Mouse (Mus musculus): ENCODE data around the gene Nfkb2. TPM values are rescaled to one million over a fixed set of nuclear protein-coding genes. Genes with fewer than 3 reads are reported as not detected.

Nfkb2 gene
- polyA plus RNA-seq, 1 experiment from 2014 or later: 10.6 TPM

DNA sequence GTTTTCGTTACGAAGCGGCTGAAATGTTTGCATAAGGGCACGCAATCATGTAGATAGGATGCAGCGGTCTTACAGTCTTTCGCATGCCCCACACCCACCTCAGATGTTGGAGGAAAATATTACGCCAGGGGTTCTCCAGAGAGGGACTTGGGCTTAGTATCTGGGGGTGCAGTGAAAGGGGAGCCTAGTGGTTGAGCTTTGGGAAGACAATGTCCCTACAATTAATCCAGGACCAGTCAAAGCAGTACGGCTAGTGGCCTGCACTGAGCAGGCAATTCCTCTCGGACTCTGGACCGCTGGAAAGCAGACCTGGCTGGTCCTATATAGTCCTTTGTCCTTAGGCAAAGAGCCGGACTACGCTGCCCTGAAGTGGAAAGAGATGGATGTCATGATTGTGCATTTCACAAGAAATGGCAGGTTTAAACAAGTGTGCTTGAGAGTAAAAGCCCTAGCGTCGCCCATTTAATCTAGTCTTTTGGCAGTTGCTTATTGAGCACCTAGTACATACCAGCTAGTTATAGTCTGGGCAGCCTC, 23.5 kb downstream of the Nfkb2 start:
- Histone ChIP-seq H3K9ac (no peak overlapping the region), H3K4me1 (peaks cover 26% of the 10 kb centered on the region), H3K4me3 (replicated peaks) (peak overlapping the region; percentile 51), H3K4me2 (peak overlapping the region; percentile 100), H3K27me3 (replicated peaks) (peaks cover 37% of the 10 kb centered on the region), H3K36me3 (0 out of 2 replicates have a peak, but pooled peaks cover 5% of the 10 kb centered on the region), H3K9me3 (no peaks in the 10 kb centered on the region), H3K27ac (peak overlapping the region; percentile 91)
- 23% methylated on average over 14 of the region's 14 CpGs for WGBS
- no peak for ATAC-seq (ENCODE audit: insufficient read depth, low FRiP score, low read depth)

- peak within 1 kb of the TSS; percentile 100 for H3K4me2 ChIP-seq
- no peaks in the 10 kb centered on the region for H3K9me3 ChIP-seq
- H3K36me3 ChIP-seq: 0 out of 2 replicates have a peak, but pooled peaks cover 5% of the 10 kb centered on the region
- peak within 1 kb of the TSS; percentile 91 for H3K27ac ChIP-seq
- H3K4me1 ChIP-seq: peaks cover 26% of the 10 kb centered on the region
- ATAC-seq (ENCODE audit: insufficient read depth, low FRiP score, low read depth): peak; percentile 85
- peaks cover 32% of the 10 kb centered on the region for H3K27me3 ChIP-seq (replicated peaks)
- under 1% methylated on average over 81 of the region's 81 CpGs for WGBS
- H3K9ac ChIP-seq: peak within 1 kb of the TSS; percentile 58; the same call in 1 of the 2 replicates
- H3K4me3 ChIP-seq (replicated peaks): peak within 1 kb of the TSS; percentile 51
These were observed 24.2 kb downstream of the Nfkb2 start, which contains the start of gene Fbxl15 for GRCm38 (mm10) chr19:46328081-46329030. TSS of gene Fbxl15 (plus strand) at chr19:46328184.

- Histone ChIP-seq H3K9me3 (no peaks in the 10 kb centered on the region), H3K27ac (peak overlapping the region; percentile 91), H3K27me3 (replicated peaks) (peaks cover 26% of the 10 kb centered on the region), H3K4me3 (replicated peaks) (peak overlapping the region; percentile 51), H3K36me3 (0 out of 2 replicates have a peak, but pooled peaks cover 5% of the 10 kb centered on the region), H3K4me1 (peaks cover 26% of the 10 kb centered on the region), H3K4me2 (peak overlapping the region; percentile 100), H3K9ac (peak overlapping the region; percentile 58; the same call in 1 of the 2 replicates)
- WGBS: 1% methylated on average over 51 of the region's 54 CpGs
- ATAC-seq (ENCODE audit: insufficient read depth, low FRiP score, low read depth): no peak
These were observed 25.0 kb downstream of the Nfkb2 start for GRCm38 (mm10) chr19:46329031-46329641.

GRCm38 (mm10) chr19:46329951-46330350, 25.8 kb downstream of the Nfkb2 start:
- Histone ChIP-seq H3K9ac (no peak overlapping the region), H3K4me2 (peak overlapping the region; percentile 100), H3K27me3 (replicated peaks) (peaks cover 18% of the 10 kb centered on the region), H3K9me3 (no peaks in the 10 kb centered on the region), H3K4me1 (peaks cover 26% of the 10 kb centered on the region), H3K4me3 (replicated peaks) (no peak overlapping the region), H3K36me3 (0 out of 2 replicates have a peak, but pooled peaks cover 5% of the 10 kb centered on the region), H3K27ac (no peak overlapping the region)
- peak; percentile 61 for ATAC-seq (ENCODE audit: insufficient read depth, low FRiP score, low read depth)
- 6% methylated on average over 16 of the region's 16 CpGs for WGBS

DNA sequence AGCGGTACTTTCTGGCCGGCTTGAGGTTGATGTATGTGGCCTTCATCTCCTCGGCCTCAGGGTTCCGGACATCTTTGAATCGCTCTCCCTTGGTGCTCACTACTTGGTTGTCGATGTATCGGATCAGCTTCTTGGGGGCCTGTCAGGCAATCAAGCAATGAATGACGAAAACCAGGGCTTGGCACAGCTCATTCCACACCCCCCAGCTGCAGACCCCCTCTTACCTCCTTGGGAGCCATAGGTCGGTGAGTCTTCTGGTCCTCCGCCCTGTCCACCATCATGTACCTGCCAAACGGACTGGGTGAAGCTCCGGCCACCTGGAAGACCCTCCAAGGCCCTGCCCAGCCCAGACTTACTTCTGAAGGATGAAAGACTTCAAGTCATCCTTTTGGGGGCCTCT, 26.6 kb downstream of the Nfkb2 start:
- peaks cover 26% of the 10 kb centered on the region for H3K4me1 ChIP-seq
- no peak for ATAC-seq (ENCODE audit: insufficient read depth, low FRiP score, low read depth)
- H3K9me3 ChIP-seq: no peaks in the 10 kb centered on the region
- no peak overlapping the region for H3K9ac ChIP-seq
- peaks cover 10% of the 10 kb centered on the region for H3K27me3 ChIP-seq (replicated peaks)
- H3K27ac ChIP-seq: no peak overlapping the region
- H3K36me3 ChIP-seq: 0 out of 2 replicates have a peak, but pooled peaks cover 5% of the 10 kb centered on the region
- no peak overlapping the region for H3K4me3 ChIP-seq (replicated peaks)
- WGBS: 91% methylated on average over 12 of the region's 12 CpGs
- no peak overlapping the region for H3K4me2 ChIP-seq

GRCm38 (mm10) chr19:46331326-46331725, 27.2 kb downstream of the Nfkb2 start:
- ATAC-seq (ENCODE audit: insufficient read depth, low FRiP score, low read depth): no peak
- Histone ChIP-seq H3K4me2 (no peak overlapping the region), H3K4me3 (replicated peaks) (no peak overlapping the region), H3K4me1 (peaks cover 26% of the 10 kb centered on the region), H3K9ac (no peak overlapping the region), H3K36me3 (0 out of 2 replicates have a peak, but pooled peaks cover 5% of the 10 kb centered on the region), H3K9me3 (no peaks in the 10 kb centered on the region), H3K27me3 (replicated peaks) (peaks cover 6% of the 10 kb centered on the region), H3K27ac (no peak overlapping the region)
- 93% methylated on average over 14 of the region's 14 CpGs for WGBS

- 70% methylated on average over 3 of the region's 3 CpGs for WGBS
These were observed 27.8 kb downstream of the Nfkb2 start for GRCm38 (mm10) chr19:46331936-46332335.

DNA sequence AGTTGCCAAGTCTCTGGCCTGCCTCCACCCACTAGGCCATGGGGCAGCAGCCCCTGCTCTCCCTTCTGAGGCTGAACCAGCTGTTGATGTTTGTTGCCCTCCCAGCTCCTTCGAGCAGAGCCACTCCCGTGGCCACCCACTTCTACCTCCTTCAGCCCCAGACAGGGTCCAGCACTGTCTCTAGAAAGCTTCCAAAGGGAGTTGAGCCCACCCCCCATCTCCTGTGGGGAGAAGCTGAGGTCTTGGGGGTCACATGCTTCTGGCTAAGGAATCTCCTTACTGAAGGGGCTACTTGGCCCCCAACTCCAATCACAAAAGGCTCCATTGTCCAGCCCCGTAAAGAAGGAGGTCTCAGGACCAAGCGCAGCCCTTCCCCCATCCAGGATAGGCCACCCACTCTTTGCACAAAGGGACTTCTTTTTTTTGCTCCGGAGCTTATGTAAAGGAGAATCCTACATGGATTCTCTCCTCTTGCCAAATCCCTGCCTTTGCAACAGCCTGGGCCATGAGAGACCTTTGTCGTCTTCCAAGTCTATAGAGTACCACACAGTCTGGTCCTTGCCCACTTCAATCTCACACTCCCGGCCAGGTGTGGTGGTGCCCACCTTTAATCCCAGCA, 28.7 kb downstream of the Nfkb2 start:
- peaks cover 16% of the 10 kb centered on the region for H3K4me1 ChIP-seq
- no peak overlapping the region for H3K27ac ChIP-seq
- no peak overlapping the region for H3K4me3 ChIP-seq (replicated peaks)
- no peak overlapping the region for H3K9ac ChIP-seq
- no peaks in the 10 kb centered on the region for H3K9me3 ChIP-seq
- H3K4me2 ChIP-seq: no peak overlapping the region
- no peak for ATAC-seq (ENCODE audit: insufficient read depth, low FRiP score, low read depth)
- 0 out of 2 replicates have a peak, but pooled peaks cover 5% of the 10 kb centered on the region for H3K36me3 ChIP-seq
- 74% methylated on average over 7 of the region's 7 CpGs for WGBS
- H3K27me3 ChIP-seq (replicated peaks): no peaks in the 10 kb centered on the region

More at GRCm38 (mm10) chr19:46331936-46332335, 27.8 kb downstream of the Nfkb2 start:
- H3K27ac ChIP-seq: no peak overlapping the region
- no peaks in the 10 kb centered on the region for H3K27me3 ChIP-seq (replicated peaks)
- H3K36me3 ChIP-seq: 0 out of 2 replicates have a peak, but pooled peaks cover 5% of the 10 kb centered on the region
- H3K4me1 ChIP-seq: peaks cover 21% of the 10 kb centered on the region
- no peak overlapping the region for H3K9ac ChIP-seq
- H3K4me3 ChIP-seq (replicated peaks): no peak overlapping the region
- ATAC-seq (ENCODE audit: insufficient read depth, low FRiP score, low read depth): no peak
- H3K4me2 ChIP-seq: no peak overlapping the region
- no peaks in the 10 kb centered on the region for H3K9me3 ChIP-seq

- H3K4me1 ChIP-seq: peaks cover 14% of the 10 kb centered on the region
- H3K9me3 ChIP-seq: no peaks in the 10 kb centered on the region
- no peak overlapping the region for H3K9ac ChIP-seq
- H3K4me2 ChIP-seq: no peak overlapping the region
- H3K27ac ChIP-seq: no peak overlapping the region
- 0 out of 2 replicates have a peak, but pooled peaks cover 5% of the 10 kb centered on the region for H3K36me3 ChIP-seq
- no peaks in the 10 kb centered on the region for H3K27me3 ChIP-seq (replicated peaks)
- no peak for ATAC-seq (ENCODE audit: insufficient read depth, low FRiP score, low read depth)
- WGBS: 88% methylated on average over 3 of the region's 3 CpGs
- H3K4me3 ChIP-seq (replicated peaks): no peak overlapping the region
These were observed 29.8 kb downstream of the Nfkb2 start for GRCm38 (mm10) chr19:46333906-46334305.

DNA sequence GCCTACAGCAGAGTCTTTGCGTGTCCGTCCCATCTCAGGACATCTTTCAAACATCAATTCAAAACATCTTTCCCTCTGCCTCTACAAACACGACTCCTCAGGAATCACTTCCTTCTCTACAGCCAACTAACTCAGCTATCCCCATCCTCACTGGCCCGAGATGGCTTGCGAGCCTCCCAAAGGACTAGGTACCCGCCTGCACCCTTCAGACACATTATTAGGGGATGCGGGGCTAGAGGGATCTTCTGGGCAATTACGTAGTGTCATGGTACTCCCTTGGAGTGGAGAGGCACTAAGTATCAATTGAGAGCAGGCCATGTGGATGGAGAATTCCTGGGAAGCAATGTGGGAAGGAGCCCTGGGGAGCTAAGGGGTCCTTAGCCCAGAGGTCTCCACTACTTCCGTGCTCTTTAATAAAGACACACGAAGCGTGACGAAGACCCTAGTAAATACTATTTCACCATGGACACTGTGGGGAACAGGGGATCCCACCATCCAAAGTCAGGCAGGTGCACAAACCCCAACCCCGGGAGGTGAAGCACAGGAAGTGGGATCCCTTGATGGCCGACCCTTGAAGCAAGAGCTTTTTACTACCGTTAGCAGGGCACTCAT, 33.7 kb downstream of the Nfkb2 start:
- Histone ChIP-seq H3K27me3 (replicated peaks) (no peaks in the 10 kb centered on the region), H3K4me1 (peaks cover 10% of the 10 kb centered on the region), H3K9me3 (no peaks in the 10 kb centered on the region), H3K27ac (peak overlapping the region; percentile 63; the same call in 1 of the 2 replicates), H3K9ac (peak overlapping the region; percentile 82), H3K4me2 (peak overlapping the region; percentile 75), H3K36me3 (no peaks in the 10 kb centered on the region), H3K4me3 (replicated peaks) (peak overlapping the region; percentile 84)
- WGBS: 37% methylated on average over 15 of the region's 15 CpGs
- ATAC-seq (ENCODE audit: insufficient read depth, low FRiP score, low read depth): no peak
